Mouse (Mus musculus): ENCODE results near the gene H2-Ob. TPM values are rescaled to one million over a fixed set of nuclear protein-coding genes. Genes with fewer than 3 reads are reported as not detected.

Gene H2-Ob
- total RNA-seq, 4 experiments from 2014 or later: 0.69 to 3.3 (median 1.8) TPM; not detected in 1

GRCm38 (mm10) chr17:34281836-34282235 is 43.1 kb downstream of the H2-Ob start:
- DNase-seq (ENCODE audit: low spot score in 2 of 2): no peak

GRCm38 (mm10) chr17:34285371-34285770 is 46.7 kb downstream of the H2-Ob start:
- DNase-seq (ENCODE audit: low spot score in 2 of 2): no peak

- DNase-seq (ENCODE audit: low spot score in 2 of 2): no peak
These were observed 47.1 kb downstream of the H2-Ob start for GRCm38 (mm10) chr17:34285848-34286247.

- no peak for DNase-seq (ENCODE audit: low spot score in 2 of 2)
These were observed 47.8 kb downstream of the H2-Ob start for GRCm38 (mm10) chr17:34286501-34286900.

- DNase-seq (ENCODE audit: low spot score in 2 of 2): no peak
These were observed 48.3 kb downstream of the H2-Ob start for GRCm38 (mm10) chr17:34286999-34287398.

- peak; percentile 70 to 86 for DNase-seq (ENCODE audit: low spot score in 2 of 2)
These were observed 48.9 kb downstream of the H2-Ob start, which contains the start of gene H2-Aa for GRCm38 (mm10) chr17:34287648-34288047. TSS of gene H2-Aa (minus strand) at chr17:34287823.

- DNase-seq (ENCODE audit: low spot score in 2 of 2): no peak
These were observed 49.4 kb downstream of the H2-Ob start for GRCm38 (mm10) chr17:34288131-34288530.

- DNase-seq (ENCODE audit: low spot score in 2 of 2): peak; percentile 75 to 82
These were observed 52.9 kb downstream of the H2-Ob start for GRCm38 (mm10) chr17:34291609-34292008.

- no peak for DNase-seq (ENCODE audit: low spot score in 2 of 2)
These were observed 53.9 kb downstream of the H2-Ob start for GRCm38 (mm10) chr17:34292570-34292969.

- no peak for DNase-seq (ENCODE audit: low spot score in 2 of 2)
These were observed 54.8 kb downstream of the H2-Ob start for GRCm38 (mm10) chr17:34293533-34293932.

- DNase-seq (ENCODE audit: low spot score in 2 of 2): no peak
These were observed 55.5 kb downstream of the H2-Ob start for GRCm38 (mm10) chr17:34294249-34294648.

- DNase-seq (ENCODE audit: low spot score in 2 of 2): no peak
These were observed 56.6 kb downstream of the H2-Ob start for GRCm38 (mm10) chr17:34295307-34295706.

- DNase-seq (ENCODE audit: low spot score in 2 of 2): no peak
These were observed 57.4 kb downstream of the H2-Ob start for GRCm38 (mm10) chr17:34295891-34296794.

- no peak for DNase-seq (ENCODE audit: low spot score in 2 of 2)
These were observed 60.7 kb downstream of the H2-Ob start for GRCm38 (mm10) chr17:34299356-34299755.

- no peak for DNase-seq (ENCODE audit: low spot score in 2 of 2)
These were observed 61.4 kb downstream of the H2-Ob start for GRCm38 (mm10) chr17:34300071-34300470.

GRCm38 (mm10) chr17:34300691-34301566 is 62.2 kb downstream of the H2-Ob start:
- DNase-seq (ENCODE audit: low spot score in 2 of 2): no peak

GRCm38 (mm10) chr17:34301670-34302190 is 63.0 kb downstream of the H2-Ob start:
- no peak for DNase-seq (ENCODE audit: low spot score in 2 of 2)

GRCm38 (mm10) chr17:34303789-34304188 is 65.1 kb downstream of the H2-Ob start:
- DNase-seq (ENCODE audit: low spot score in 2 of 2): no peak
